Mouse (Mus musculus) intestine, embryonic 14.5 days (tissue): Measurements from ENCODE around the gene Filip1. TPM values are rescaled to one million over a fixed set of nuclear protein-coding genes. Genes with fewer than 3 reads are reported as not detected.

Experiments used
- ATAC-seq: fragments of 200-750 bp; cut with Nextera tagmentation; replicated peaks from 2 replicates; pipeline ENCODE4 v1.8.0; 2017; ENCODE audit warnings: low read depth, moderate number of reproducible peaks, moderate TSS enrichment, moderate library complexity; ENCODE audit not compliant: low FRiP score, low TSS enrichment
- DNase-seq: peaks from one replicate; pipeline ENCODE4 v3.0.0-alpha.2; 2018; ENCODE audit warnings: low spot score
- H3K27ac ChIP-seq: fragments of 300-500 bp; sonication (generic); 2 replicates; pipeline ENCODE4 v1.5.1; 2014; ENCODE audit warnings: low read depth, mild to moderate bottlenecking, control low read depth
- H3K27me3 ChIP-seq: fragments of 300-500 bp; sonication (generic); replicated peaks from 2 replicates; pipeline ENCODE4 v1.6.1; 2014; ENCODE audit warnings: low read length, control low read depth; ENCODE audit not compliant: control insufficient read depth, insufficient read depth
- H3K36me3 ChIP-seq: fragments of 300-500 bp; sonication (generic); 2 replicates; pipeline ENCODE4 v1.6.1; 2014; ENCODE audit warnings: low read length, control low read depth; ENCODE audit not compliant: control insufficient read depth, insufficient read depth
- H3K4me1 ChIP-seq: fragments of 300-500 bp; sonication (generic); replicated peaks from 2 replicates; pipeline ENCODE4 v1.6.1; 2014; ENCODE audit warnings: low read length, control low read depth, mixed read lengths; ENCODE audit not compliant: control insufficient read depth, insufficient read depth
- H3K4me2 ChIP-seq: fragments of 300-500 bp; sonication (generic); 2 replicates; pipeline ENCODE4 v1.6.1; 2014; ENCODE audit warnings: low read length
- H3K4me3 ChIP-seq: fragments of 300-500 bp; sonication (generic); 2 replicates; pipeline ENCODE4 v1.5.1; 2014; ENCODE audit warnings: low read depth, low read length, control low read depth, mixed read lengths
- H3K9ac ChIP-seq: fragments of 300-500 bp; sonication (generic); 2 replicates; pipeline ENCODE4 v1.6.1; 2014; ENCODE audit warnings: mild to moderate bottlenecking, low read length
- H3K9me3 ChIP-seq: fragments of 300-500 bp; sonication (generic); 2 replicates; pipeline ENCODE4 v1.6.1; 2016; ENCODE audit warnings: low read length, control low read depth; ENCODE audit not compliant: control insufficient read depth
- WGBS: fragments of 180-500 bp; shearing (Covaris S2); extraction: QIAGEN DNeasy Blood & Tissue Kit; methylation state at CpG from one replicate; pipeline ENCODE4 v1.1.7; 2014; 5-methylcytosine and 5-hydroxymethylcytosine counted together
- polyA plus RNA-seq: library from polyadenylated mRNA; unstranded; fragments of >200 nt; fragmentation: Nextera tagmentation; extraction: Ambion mirVana; gene quantifications from 2 replicates; pipeline ENCODE4 v1.2.1, GENCODE M21; 2014

The Filip1 gene
- polyA plus RNA-seq, 1 experiment from 2014 or later = 7.2 TPM

DNA sequence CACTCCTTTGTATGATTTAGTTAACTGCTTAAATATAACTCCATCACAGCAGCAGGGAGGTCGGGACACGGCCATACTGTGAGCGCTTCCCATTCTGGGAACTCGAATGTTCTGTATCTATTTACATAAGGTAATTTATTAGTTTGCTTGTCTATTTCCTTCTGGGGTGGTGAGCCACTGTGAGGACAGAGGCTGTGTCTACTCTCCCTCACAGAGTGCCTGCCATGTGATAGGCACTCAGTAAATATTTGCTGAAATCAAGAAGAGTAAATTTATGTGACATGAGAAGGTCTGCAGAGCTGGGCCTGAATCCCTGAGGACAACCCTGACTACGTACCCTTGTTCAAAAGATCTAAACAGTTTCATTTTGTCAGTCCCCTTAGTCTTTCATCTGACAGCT is 143.1 kb downstream of the Filip1 start:
- H3K4me1 ChIP-seq = peaks cover 14% of the 10 kb centered on the region
- DNase-seq (no peak), ATAC-seq (peak; percentile 50; the same call in 1 of the 2 replicates)
- no peak overlapping the region for H3K4me3 ChIP-seq
- WGBS = 21% methylated on average over 5 of the region's 5 CpGs
- H3K9ac ChIP-seq = no peak overlapping the region
- peak overlapping the region; percentile 36; the same call in 1 of the 2 replicates for H3K27ac ChIP-seq
- H3K27me3 ChIP-seq = no peaks in the 10 kb centered on the region
- no peaks in the 10 kb centered on the region for H3K9me3 ChIP-seq
- H3K36me3 ChIP-seq = no peaks in the 10 kb centered on the region
- H3K4me2 ChIP-seq = no peak overlapping the region

DNA sequence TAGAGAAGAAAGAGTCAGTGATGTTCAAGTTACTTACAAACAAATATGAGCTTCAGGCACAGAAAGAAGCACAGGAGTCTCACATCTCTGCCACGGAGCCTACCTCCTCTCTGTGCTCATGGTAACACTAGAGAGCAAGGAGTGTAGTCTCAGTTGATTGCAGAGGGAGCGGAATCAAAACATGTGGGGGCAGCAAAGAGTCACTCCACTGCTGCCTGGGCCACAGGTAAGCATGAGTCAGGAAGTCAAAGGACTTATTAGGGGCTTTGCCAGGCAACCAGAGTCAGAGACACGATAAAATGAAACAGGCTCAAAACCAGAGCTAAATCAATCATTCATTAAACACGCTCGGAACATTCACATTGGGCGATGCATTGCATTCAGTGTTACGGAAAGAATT is 146.7 kb downstream of the Filip1 start:
- Histone ChIP-seq H3K9ac (no peak overlapping the region), H3K9me3 (no peaks in the 10 kb centered on the region), H3K4me3 (no peak overlapping the region), H3K4me1 (peaks cover 14% of the 10 kb centered on the region), H3K36me3 (no peaks in the 10 kb centered on the region), H3K4me2 (no peak overlapping the region), H3K27ac (no peak overlapping the region), H3K27me3 (no peaks in the 10 kb centered on the region)
- 59% methylated on average over 7 of the region's 7 CpGs for WGBS
- ATAC-seq = no peak
- no peak for DNase-seq

- ATAC-seq (no peak), DNase-seq (no peak)
- no peaks in the 10 kb centered on the region for H3K27me3 ChIP-seq
- 62% methylated on average over 6 of the region's 6 CpGs for WGBS
- no peak overlapping the region for H3K4me3 ChIP-seq
- no peak overlapping the region for H3K27ac ChIP-seq
- H3K9me3 ChIP-seq = no peaks in the 10 kb centered on the region
- H3K36me3 ChIP-seq = no peaks in the 10 kb centered on the region
- no peak overlapping the region for H3K4me2 ChIP-seq
- H3K9ac ChIP-seq = no peak overlapping the region
- H3K4me1 ChIP-seq = no peaks in the 10 kb centered on the region
Observed at GRCm38 (mm10) chr9:79862544-79862943, 150.1 kb downstream of the Filip1 start.

GRCm38 (mm10) chr9:79847099-79847498 is 165.6 kb downstream of the Filip1 start:
- H3K27ac ChIP-seq = no peak overlapping the region
- no peak for DNase-seq
- no peak overlapping the region for H3K4me3 ChIP-seq
- H3K27me3 ChIP-seq = no peaks in the 10 kb centered on the region
- no peak overlapping the region for H3K4me2 ChIP-seq
- no peaks in the 10 kb centered on the region for H3K9me3 ChIP-seq
- no peak for ATAC-seq
- no peak overlapping the region for H3K9ac ChIP-seq
- H3K4me1 ChIP-seq = peaks cover 8% of the 10 kb centered on the region; the same call in 1 of the 2 replicates
- H3K36me3 ChIP-seq = no peaks in the 10 kb centered on the region

- Histone ChIP-seq H3K36me3 (no peaks in the 10 kb centered on the region), H3K9ac (no peak overlapping the region), H3K27ac (no peak overlapping the region), H3K9me3 (no peaks in the 10 kb centered on the region), H3K4me1 (peaks cover 8% of the 10 kb centered on the region; the same call in 1 of the 2 replicates), H3K27me3 (no peaks in the 10 kb centered on the region), H3K4me2 (no peak overlapping the region), H3K4me3 (no peak overlapping the region)
- WGBS = 43% methylated on average over 6 of the region's 6 CpGs
- ATAC-seq (no peak), DNase-seq (no peak)
Observed at GRCm38 (mm10) chr9:79842615-79843014, 170.0 kb downstream of the Filip1 start.

DNA sequence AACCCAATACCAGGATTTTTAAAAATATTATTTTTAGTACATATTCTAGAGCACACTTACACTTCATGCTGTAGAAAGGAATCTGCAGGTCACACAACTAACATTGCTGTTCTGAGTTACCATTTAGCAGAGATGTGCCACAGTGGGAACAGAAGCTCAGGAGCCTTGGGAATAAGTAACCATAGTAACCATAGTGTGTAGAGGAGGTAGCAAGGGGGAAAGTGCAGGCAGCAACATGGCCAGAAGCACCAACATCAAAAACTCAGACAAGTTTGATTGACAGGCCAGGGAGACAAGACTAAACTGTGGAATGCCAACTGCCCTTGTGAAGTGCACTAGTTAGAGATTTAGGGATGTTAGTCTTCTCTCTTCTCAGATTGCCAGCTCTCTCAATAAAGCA is 170.6 kb downstream of the Filip1 start:
- Histone ChIP-seq H3K36me3 (no peaks in the 10 kb centered on the region), H3K4me2 (no peak overlapping the region), H3K27me3 (no peaks in the 10 kb centered on the region), H3K4me1 (peaks cover 8% of the 10 kb centered on the region; the same call in 1 of the 2 replicates), H3K9me3 (no peaks in the 10 kb centered on the region), H3K4me3 (no peak overlapping the region), H3K9ac (no peak overlapping the region), H3K27ac (no peak overlapping the region)
- no peak for ATAC-seq
- no peak for DNase-seq

DNA sequence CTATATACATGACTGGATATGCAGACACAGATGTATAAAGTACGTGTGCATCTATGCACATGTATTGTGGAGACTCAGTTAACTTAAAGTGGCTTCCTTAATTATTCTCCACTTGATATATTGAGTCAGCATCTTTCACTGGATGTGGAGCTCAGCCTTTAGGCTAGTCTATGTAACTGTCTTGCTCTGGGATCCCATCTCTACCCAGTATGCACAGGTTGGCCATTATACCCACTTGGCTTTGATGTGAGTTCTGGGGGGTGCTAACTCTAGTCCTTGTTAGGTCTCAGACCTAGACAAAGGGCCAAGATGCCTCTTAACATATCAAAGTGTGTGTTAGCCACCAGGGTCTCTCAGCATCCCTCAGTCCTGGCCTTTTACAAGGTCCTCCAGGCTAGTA is 181.4 kb downstream of the Filip1 start:
- 58% methylated on average over 1 of the region's 1 CpGs for WGBS
- no peak overlapping the region for H3K9ac ChIP-seq
- H3K27ac ChIP-seq = no peak overlapping the region
- no peak overlapping the region for H3K4me2 ChIP-seq
- H3K4me1 ChIP-seq = no peaks in the 10 kb centered on the region
- ATAC-seq (no peak), DNase-seq (no peak)
- H3K4me3 ChIP-seq = no peak overlapping the region
- H3K36me3 ChIP-seq = no peaks in the 10 kb centered on the region
- H3K27me3 ChIP-seq = no peaks in the 10 kb centered on the region
- no peaks in the 10 kb centered on the region for H3K9me3 ChIP-seq

- no peak overlapping the region for H3K4me2 ChIP-seq
- H3K27ac ChIP-seq = no peak overlapping the region
- no peak overlapping the region for H3K4me3 ChIP-seq
- DNase-seq (no peak), ATAC-seq (no peak)
- H3K36me3 ChIP-seq = no peaks in the 10 kb centered on the region
- H3K27me3 ChIP-seq = no peaks in the 10 kb centered on the region
- no peak overlapping the region for H3K9ac ChIP-seq
- H3K9me3 ChIP-seq = no peaks in the 10 kb centered on the region
- 35% methylated on average over 4 of the region's 4 CpGs for WGBS
- H3K4me1 ChIP-seq = no peaks in the 10 kb centered on the region
Observed at GRCm38 (mm10) chr9:79830874-79831273, 181.8 kb downstream of the Filip1 start.

DNA sequence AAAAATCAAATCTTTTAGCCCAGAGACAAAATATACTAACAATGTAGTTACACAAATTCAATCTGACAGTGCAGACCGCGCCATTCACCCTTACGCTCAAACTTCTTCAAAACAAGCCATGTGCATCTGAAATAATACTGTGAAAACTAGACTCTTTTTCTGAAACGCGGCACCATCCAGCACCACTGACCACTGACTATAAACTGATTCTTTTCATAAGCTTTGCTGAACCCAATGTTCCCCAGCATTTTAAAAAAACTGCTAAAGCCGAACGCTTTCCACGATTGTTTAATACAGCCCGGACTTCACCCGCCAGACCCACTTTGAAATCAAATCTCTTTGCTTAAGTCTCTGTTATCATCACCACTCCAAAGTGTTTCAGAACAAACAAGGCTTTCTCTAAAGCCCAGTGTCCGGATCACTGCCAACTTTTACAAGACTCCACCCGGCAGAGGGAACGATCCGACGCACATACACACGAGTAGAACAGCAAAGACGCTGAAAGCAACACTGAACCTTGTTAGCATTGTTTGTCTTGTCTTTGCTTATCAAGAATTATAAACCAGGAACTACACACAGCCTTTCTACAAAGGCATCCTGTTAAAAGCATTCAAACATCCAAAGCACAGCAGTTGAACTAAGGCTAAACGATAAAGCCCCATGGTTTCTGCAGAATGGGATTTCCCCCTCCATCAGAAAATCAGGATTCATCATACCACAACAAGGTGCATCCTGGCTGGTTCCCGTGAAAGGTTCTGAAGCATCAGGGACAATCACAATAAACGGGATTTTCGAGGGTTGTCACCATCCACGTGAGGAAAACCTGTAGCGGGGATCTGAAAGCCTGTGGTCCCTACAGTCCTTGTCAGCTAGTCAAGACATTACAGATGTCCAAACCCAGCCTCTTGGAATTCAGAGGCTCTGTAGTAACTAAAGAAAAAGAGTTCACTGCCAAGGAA is 182.5 kb downstream of the Filip1 start:
- no peak overlapping the region for H3K27ac ChIP-seq
- ATAC-seq = no peak
- H3K4me2 ChIP-seq = no peak overlapping the region
- DNase-seq = no peak
- no peaks in the 10 kb centered on the region for H3K4me1 ChIP-seq
- H3K9me3 ChIP-seq = no peaks in the 10 kb centered on the region
- H3K27me3 ChIP-seq = no peaks in the 10 kb centered on the region
- 64% methylated on average over 23 of the region's 23 CpGs for WGBS
- no peak overlapping the region for H3K9ac ChIP-seq
- no peak overlapping the region for H3K4me3 ChIP-seq
- H3K36me3 ChIP-seq = no peaks in the 10 kb centered on the region
